Comparison of ENCODE assay signal across 7 mouse cellular contexts in the genomic region with DNA sequence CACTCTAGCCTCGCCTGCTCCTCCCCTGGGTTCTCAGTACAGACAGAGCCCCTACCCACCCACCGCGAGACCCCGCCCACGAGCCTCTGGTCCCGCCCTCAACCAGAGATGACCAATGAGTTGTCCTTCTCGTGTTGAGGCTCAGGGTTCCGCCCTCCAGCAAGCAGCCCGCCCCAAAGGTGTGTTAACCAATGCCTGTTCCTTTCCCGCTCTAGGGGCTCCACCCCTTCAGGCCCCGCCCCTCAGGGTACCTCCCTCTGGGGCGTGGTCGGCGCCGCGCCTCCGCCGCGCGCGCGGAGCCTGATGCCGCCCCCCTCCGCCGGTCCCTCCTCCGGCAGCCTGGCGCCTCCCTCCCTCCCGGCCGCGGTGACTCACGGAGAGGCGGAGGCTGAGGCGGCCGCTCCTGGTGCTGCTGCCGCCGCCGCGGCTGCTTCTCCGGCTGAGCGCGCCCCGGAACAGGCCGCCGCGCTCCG. TPM values are rescaled to one million over a fixed set of nuclear protein-coding genes. Genes with fewer than 3 reads are reported as not detected.
DNase-seq lines count a peak whose midpoint lies in the region; ATAC-seq and TF ChIP-seq lines count a peak whose summit lies in the region.

A gene (plus strand): TSS at position 369 of the 473 bp plus-strand sequence.

- peak; percentile 98 for DNase-seq in adrenal gland, postnatal 25 days
- DNase-seq in heart, adult 18-20 months: peak; percentile 96 to 98
- DNase-seq in kidney, adult 2 months: peak; percentile 99
- DNase-seq in spleen, adult 2 months (ENCODE audit: low read depth in 1 of 2, low spot score in 2 of 2): peak; percentile 85 to 92

- no peaks in the 10 kb centered on the region for H3K9me3 ChIP-seq in embryonic facial prominence, embryonic 12.5 days
- H3K9me3 ChIP-seq in limb, embryonic 12.5 days: no peaks in the 10 kb centered on the region
- H3K9me3 ChIP-seq in midbrain, embryonic 15.5 days: no peaks in the 10 kb centered on the region

- peak; percentile 10 for TF ChIP-seq POLR2A in kidney, adult 2 months (IDR thresholded peaks at IDR 0.05; ENCODE audit: low read depth, low read length)
- no peak for TF ChIP-seq POLR2A in spleen, adult 2 months (IDR thresholded peaks at IDR 0.05; ENCODE audit: low read depth, low read length)

- peak within 1 kb of the TSS; percentile 93 for H3K9ac ChIP-seq in embryonic facial prominence, embryonic 12.5 days
- peak within 1 kb of the TSS; percentile 94 for H3K9ac ChIP-seq in limb, embryonic 12.5 days (replicated peaks)
- peak within 1 kb of the TSS; percentile 84 for H3K9ac ChIP-seq in midbrain, embryonic 15.5 days

- H3K4me1 ChIP-seq in embryonic facial prominence, embryonic 12.5 days: peaks cover 13% of the 10 kb centered on the region
- peaks cover 16% of the 10 kb centered on the region for H3K4me1 ChIP-seq in kidney, adult 2 months (ENCODE audit: control insufficient read depth, insufficient read depth, low read length)
- peaks cover 22% of the 10 kb centered on the region for H3K4me1 ChIP-seq in limb, embryonic 12.5 days (replicated peaks)
- peaks cover 25% of the 10 kb centered on the region for H3K4me1 ChIP-seq in midbrain, embryonic 15.5 days
- peaks cover 3% of the 10 kb centered on the region; the same call in 1 of the 2 replicates for H3K4me1 ChIP-seq in spleen, adult 2 months (ENCODE audit: control insufficient read depth, insufficient read depth, insufficient read length)

- TF ChIP-seq CTCF in kidney, adult 2 months (conservative IDR thresholded peaks at IDR 0.05; ENCODE audit: insufficient read depth, insufficient read length, low read depth, low read length): no peak
- TF ChIP-seq CTCF in spleen, adult 2 months (IDR thresholded peaks at IDR 0.05; ENCODE audit: extremely low read depth, insufficient read depth, insufficient read length, insufficient replicate concordance): no peak

- ATAC-seq in embryonic facial prominence, embryonic 12.5 days (ENCODE audit: insufficient number of reproducible peaks, insufficient read depth, low FRiP score, low TSS enrichment): peak; percentile 94
- peak; percentile 98 for ATAC-seq in limb, embryonic 12.5 days (ENCODE audit: insufficient number of reproducible peaks, insufficient read depth, low FRiP score, low TSS enrichment, low read depth)
- ATAC-seq in midbrain, embryonic 15.5 days (replicated peaks): peak; percentile 98

- under 1% methylated on average over 39 of the region's 46 CpGs for WGBS in embryonic facial prominence, embryonic 12.5 days
- 1% methylated on average over 43 of the region's 46 CpGs for WGBS in kidney, adult 2 months
- under 1% methylated on average over 44 of the region's 46 CpGs for WGBS in limb, embryonic 12.5 days
- under 1% methylated on average over 22 of the region's 46 CpGs for WGBS in midbrain, embryonic 15.5 days
- 1% methylated on average over 40 of the region's 46 CpGs for WGBS in spleen, adult 2 months

- H3K4me2 ChIP-seq in embryonic facial prominence, embryonic 12.5 days (replicated peaks): peak within 1 kb of the TSS; percentile 93
- H3K4me2 ChIP-seq in limb, embryonic 12.5 days: peak within 1 kb of the TSS; percentile 88
- peak within 1 kb of the TSS; percentile 66 for H3K4me2 ChIP-seq in midbrain, embryonic 15.5 days

- no peaks in the 10 kb centered on the region for H3K27me3 ChIP-seq in embryonic facial prominence, embryonic 12.5 days
- no peaks in the 10 kb centered on the region for H3K27me3 ChIP-seq in kidney, adult 2 months (replicated peaks; ENCODE audit: control insufficient read depth, insufficient read depth, low read length)
- H3K27me3 ChIP-seq in limb, embryonic 12.5 days: no peaks in the 10 kb centered on the region
- no peaks in the 10 kb centered on the region for H3K27me3 ChIP-seq in midbrain, embryonic 15.5 days (replicated peaks)
- H3K27me3 ChIP-seq in spleen, adult 2 months (ENCODE audit: control insufficient read depth, insufficient read depth, low read length): no peaks in the 10 kb centered on the region

- peak within 1 kb of the TSS; percentile 76 for H3K27ac ChIP-seq in embryonic facial prominence, embryonic 12.5 days
- H3K27ac ChIP-seq in kidney, adult 2 months (ENCODE audit: insufficient read depth, low read depth, low read length): no peak within 1 kb of the TSS
- peak within 1 kb of the TSS; percentile 69 for H3K27ac ChIP-seq in limb, embryonic 12.5 days
- peak within 1 kb of the TSS; percentile 66 for H3K27ac ChIP-seq in midbrain, embryonic 15.5 days
- no peak within 1 kb of the TSS for H3K27ac ChIP-seq in spleen, adult 2 months (ENCODE audit: insufficient read depth, low read length)

- no peaks in the 10 kb centered on the region for H3K36me3 ChIP-seq in embryonic facial prominence, embryonic 12.5 days
- H3K36me3 ChIP-seq in kidney, adult 2 months (ENCODE audit: control insufficient read depth, insufficient read depth, low read length): no peaks in the 10 kb centered on the region
- H3K36me3 ChIP-seq in limb, embryonic 12.5 days: no peaks in the 10 kb centered on the region
- H3K36me3 ChIP-seq in midbrain, embryonic 15.5 days (replicated peaks): no peaks in the 10 kb centered on the region
- no peaks in the 10 kb centered on the region for H3K36me3 ChIP-seq in spleen, adult 2 months (ENCODE audit: control insufficient read depth, insufficient read depth, low read length)

- H3K4me3 ChIP-seq in embryonic facial prominence, embryonic 12.5 days: peak within 1 kb of the TSS; percentile 84
- peak within 1 kb of the TSS; percentile 78 for H3K4me3 ChIP-seq in kidney, adult 2 months (ENCODE audit: insufficient read depth, low read depth, low read length)
- H3K4me3 ChIP-seq in limb, embryonic 12.5 days (replicated peaks): peak within 1 kb of the TSS; percentile 93
- peak within 1 kb of the TSS; percentile 77 for H3K4me3 ChIP-seq in midbrain, embryonic 15.5 days
- H3K4me3 ChIP-seq in spleen, adult 2 months (ENCODE audit: extremely low read depth, insufficient read depth, insufficient read length): peak within 1 kb of the TSS; percentile 52

RNA-seq across cellular contexts. Expression of the gene that starts here (rescaled TPM):
- total RNA-seq in adrenal gland, postnatal 25 days (2021): 24.6 and 39.4 TPM in 2 replicates
- 83.3 and 85.2 TPM in 2 replicates for polyA plus RNA-seq in embryonic facial prominence, embryonic 12.5 days (2016; fragmentation: Nextera tagmentation; extraction: Ambion mirVana)
- 10 to 100 TPM; 24.2 to 25.1 TPM for total RNA-seq in heart, adult 18-20 months (2021)
- polyA plus RNA-seq in kidney, adult 2 months (2012; rRNA removed): 20.5 and 24.4 TPM in 2 replicates
- 92.3 and 94.8 TPM in 2 replicates for polyA plus RNA-seq in limb, embryonic 12.5 days (2016; fragmentation: Nextera tagmentation; extraction: Ambion mirVana)
- 99.5 and 106 TPM in 2 replicates for polyA plus RNA-seq in midbrain, embryonic 15.5 days (2015; fragmentation: Nextera tagmentation; extraction: Ambion mirVana)
- 5.3 and 5.5 TPM in 2 replicates for polyA plus RNA-seq in spleen, adult 2 months (2012; rRNA removed)

Comparison
In these comparisons a context has a peak if more than half of its experiments do, and no peak if none do; other contexts are left out.
1. H3K27ac ChIP-seq: peak in embryonic facial prominence, embryonic 12.5 days (single experiment), limb, embryonic 12.5 days (single experiment) and midbrain, embryonic 15.5 days (single experiment); none in kidney, adult 2 months (single experiment) and spleen, adult 2 months (single experiment).
2. Peak in every context shown above with its lines, with median percentiles within 50 percentile points of each other: DNase-seq, ATAC-seq, H3K4me2 ChIP-seq, H3K4me3 ChIP-seq and H3K9ac ChIP-seq.